Mouse (Mus musculus): ENCODE data around the gene Tmc5.

Gene Tmc5

DNA sequence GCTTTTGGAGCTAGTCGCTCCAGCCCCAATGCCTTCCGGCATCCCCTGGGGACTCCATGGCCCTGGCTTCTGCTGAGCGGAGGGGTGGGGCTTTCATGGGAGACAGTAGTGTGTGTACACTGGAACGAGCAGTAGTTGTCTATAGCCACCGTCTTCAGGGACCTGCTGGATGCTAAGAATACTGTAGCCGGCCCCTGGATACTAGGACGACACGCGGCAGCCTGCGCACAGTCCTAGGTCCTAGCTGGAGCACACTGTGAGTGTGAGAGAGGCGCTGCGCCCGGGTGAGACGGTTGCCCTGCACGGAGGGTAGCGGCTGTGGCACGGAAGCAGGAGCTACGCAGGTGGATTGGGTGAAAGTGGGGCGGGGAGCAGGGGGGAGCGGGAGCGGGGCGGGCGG is at the start of gene Tmc5:
Gene Tmc5, plus strand, starts transcription at position 97 of the 400 bp plus-strand sequence.
- TF ChIP-seq GATA4 (IDR thresholded peaks at IDR 0.05; ENCODE audit: insufficient replicate concordance, low read length) = no peak

DNA sequence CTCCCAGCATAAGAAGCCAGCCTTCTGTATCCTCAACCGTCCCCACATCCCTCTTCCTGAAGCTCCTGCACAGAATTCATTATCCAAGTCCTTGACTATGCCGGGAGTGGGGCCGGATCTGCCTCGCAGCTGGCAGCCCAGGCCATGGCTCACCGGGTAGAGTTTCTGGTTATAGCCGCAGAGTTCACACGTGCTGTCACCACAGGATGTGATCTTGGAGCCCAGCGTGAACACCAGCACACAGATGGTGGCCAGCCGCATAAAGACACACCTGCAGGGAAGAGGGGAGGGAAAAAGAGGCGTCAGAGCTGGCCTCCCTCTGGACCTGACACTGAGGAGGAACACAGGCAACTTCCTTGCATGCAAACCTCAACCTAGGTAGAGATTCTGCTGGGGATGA is 49.6 kb upstream of the Tmc5 start:
- no peak for TF ChIP-seq GATA4 (IDR thresholded peaks at IDR 0.05; ENCODE audit: insufficient replicate concordance, low read length)

DNA sequence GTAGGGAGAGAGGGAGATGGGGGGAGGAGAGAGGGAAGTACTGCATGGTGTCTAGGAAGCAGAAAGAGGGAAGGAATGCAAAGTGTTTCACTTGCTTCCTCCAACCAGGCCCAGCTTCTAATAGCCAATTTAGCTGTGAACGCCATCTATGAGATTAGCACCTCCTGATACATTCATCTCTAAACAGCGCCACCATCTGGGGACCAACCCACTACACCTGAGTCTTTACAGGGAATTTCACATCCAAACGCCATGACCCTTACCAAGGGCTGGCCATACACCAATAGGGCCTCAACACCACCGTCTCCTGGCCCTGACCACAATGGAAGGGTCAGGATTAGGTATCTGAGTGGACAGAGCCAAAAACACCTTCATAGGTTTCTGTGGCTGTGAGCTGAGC is 43.2 kb upstream of the Tmc5 start:
- TF ChIP-seq GATA4 (IDR thresholded peaks at IDR 0.05; ENCODE audit: insufficient replicate concordance, low read length) = no peak

DNA sequence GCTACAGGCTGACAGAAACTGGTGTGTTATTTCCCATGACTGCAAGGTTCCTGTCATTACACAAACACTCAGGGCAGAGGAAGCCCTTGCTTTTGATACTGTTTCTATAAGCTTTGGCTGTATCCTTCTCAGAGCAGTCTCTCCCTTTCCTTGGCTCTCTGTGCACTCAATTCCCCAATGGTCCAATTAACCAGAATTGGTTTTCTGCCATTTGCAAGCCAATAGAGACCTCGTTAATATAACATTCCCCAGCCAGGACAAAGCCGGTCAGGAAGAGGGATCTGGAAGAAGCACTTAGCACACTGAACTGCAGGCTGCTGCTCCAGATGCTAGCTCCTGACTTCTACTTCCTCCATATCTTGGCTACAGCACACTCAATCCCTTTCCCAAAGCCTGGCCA is 42.8 kb upstream of the Tmc5 start:
- TF ChIP-seq GATA4 (IDR thresholded peaks at IDR 0.05; ENCODE audit: insufficient replicate concordance, low read length) = no peak

- no peak for TF ChIP-seq GATA4 (IDR thresholded peaks at IDR 0.05; ENCODE audit: insufficient replicate concordance, low read length)
Measured at GRCm38 (mm10) chr7:118569121-118569543, 28.0 kb upstream of the Tmc5 start.

DNA sequence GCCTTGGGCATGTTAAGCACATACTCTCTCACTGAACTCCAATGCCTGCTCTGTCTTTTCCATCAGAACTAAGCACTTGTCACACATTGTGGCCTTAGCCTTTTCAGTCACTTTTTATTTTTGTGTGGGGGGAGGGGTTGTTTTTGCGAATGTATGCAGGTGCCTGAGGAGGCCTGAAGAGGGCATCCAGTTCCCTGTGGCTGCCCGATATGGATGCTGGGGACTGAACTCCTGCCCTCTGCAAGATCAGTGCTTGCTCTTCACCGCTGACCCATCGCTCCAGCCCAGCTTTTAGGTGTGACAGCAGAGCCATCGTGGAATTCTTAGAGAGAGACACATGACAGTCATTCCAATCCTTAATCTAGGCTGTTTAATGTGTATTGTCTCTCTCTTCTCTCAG is 25.7 kb upstream of the Tmc5 start:
- no peak for TF ChIP-seq GATA4 (IDR thresholded peaks at IDR 0.05; ENCODE audit: insufficient replicate concordance, low read length)

- TF ChIP-seq GATA4 (IDR thresholded peaks at IDR 0.05; ENCODE audit: insufficient replicate concordance, low read length) = peak; percentile 34; the same call in 1 of the 2 replicates
Measured at GRCm38 (mm10) chr7:118572039-118572438, 25.1 kb upstream of the Tmc5 start.

DNA sequence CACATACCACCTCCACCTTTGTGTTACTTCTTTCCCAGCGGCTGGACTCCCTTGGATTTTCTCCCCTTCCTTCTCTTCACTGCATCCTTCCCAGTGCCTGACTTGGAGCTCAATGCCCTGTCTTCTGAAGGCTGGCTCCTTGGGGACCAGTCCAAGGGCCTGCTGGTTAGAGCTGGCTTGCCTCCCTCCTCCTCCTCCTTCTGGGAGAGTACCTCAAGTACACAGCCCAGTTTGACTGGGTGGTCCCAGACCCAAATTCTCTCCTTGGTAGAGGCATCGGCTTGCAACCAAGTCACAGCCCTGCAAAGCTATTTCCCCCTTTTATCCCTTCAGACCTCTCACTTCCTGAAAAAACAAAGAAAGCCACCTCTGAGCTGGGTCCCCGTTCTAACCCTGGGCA is 18.8 kb upstream of the Tmc5 start:
- TF ChIP-seq GATA4 (IDR thresholded peaks at IDR 0.05; ENCODE audit: insufficient replicate concordance, low read length) = no peak

GRCm38 (mm10) chr7:118579938-118580337 is 17.2 kb upstream of the Tmc5 start:
- TF ChIP-seq GATA4 (IDR thresholded peaks at IDR 0.05; ENCODE audit: insufficient replicate concordance, low read length) = no peak

DNA sequence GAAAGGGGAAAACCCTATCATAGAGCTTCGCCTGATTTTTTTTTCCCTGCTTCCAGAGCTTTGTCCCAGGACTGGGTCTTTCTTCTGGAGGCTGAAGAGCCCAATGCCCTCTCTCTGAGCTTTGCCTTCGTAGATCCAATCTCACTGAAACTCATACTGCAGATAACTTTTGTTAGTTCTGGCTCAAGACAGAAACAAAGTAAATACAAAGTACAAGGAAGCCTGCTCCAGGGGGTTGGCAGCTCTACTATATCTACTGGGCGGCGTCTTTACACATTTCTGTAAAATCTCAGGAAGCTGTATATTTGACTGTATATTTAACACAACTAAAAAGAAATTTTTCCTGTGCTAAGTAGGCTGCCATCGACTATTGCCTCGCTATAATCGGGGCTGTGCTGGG is 13.3 kb upstream of the Tmc5 start:
- TF ChIP-seq GATA4 (IDR thresholded peaks at IDR 0.05; ENCODE audit: insufficient replicate concordance, low read length) = no peak

- no peak for TF ChIP-seq GATA4 (IDR thresholded peaks at IDR 0.05; ENCODE audit: insufficient replicate concordance, low read length)
Measured at GRCm38 (mm10) chr7:118584257-118584907, 12.7 kb upstream of the Tmc5 start, which contains the start of gene Tmc7. Gene Tmc7 (minus strand): TSS chr7:118584736.

GRCm38 (mm10) chr7:118584926-118585325 is 12.2 kb upstream of the Tmc5 start:
- TF ChIP-seq GATA4 (IDR thresholded peaks at IDR 0.05; ENCODE audit: insufficient replicate concordance, low read length) = no peak

- TF ChIP-seq GATA4 (IDR thresholded peaks at IDR 0.05; ENCODE audit: insufficient replicate concordance, low read length) = peak; percentile 11; the same call in 1 of the 2 replicates
Measured at GRCm38 (mm10) chr7:118585856-118586255, 11.2 kb upstream of the Tmc5 start.

- TF ChIP-seq GATA4 (IDR thresholded peaks at IDR 0.05; ENCODE audit: insufficient replicate concordance, low read length) = no peak
Measured at GRCm38 (mm10) chr7:118590726-118591305, 6.3 kb upstream of the Tmc5 start.

DNA sequence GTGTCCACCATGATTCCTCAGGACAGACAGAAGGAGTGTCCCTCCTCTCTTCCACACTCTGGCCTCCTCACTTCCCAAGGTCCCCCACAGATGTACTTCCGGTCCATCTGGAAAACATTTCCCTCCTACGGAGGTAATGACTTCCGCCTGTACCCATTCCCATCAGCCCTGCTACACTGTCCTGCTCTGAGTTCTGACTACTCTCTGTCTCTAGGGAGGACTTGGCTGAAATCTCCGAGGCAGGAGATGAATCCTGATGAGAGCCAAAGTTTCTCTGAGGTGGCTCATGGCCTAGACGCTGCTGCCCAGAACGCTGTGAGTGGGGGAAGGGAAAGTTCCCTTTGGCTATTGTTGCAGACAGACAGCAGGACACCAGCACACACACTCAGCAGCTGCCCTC is 5.0 kb upstream of the Tmc5 start:
- no peak for TF ChIP-seq GATA4 (IDR thresholded peaks at IDR 0.05; ENCODE audit: insufficient replicate concordance, low read length)

DNA sequence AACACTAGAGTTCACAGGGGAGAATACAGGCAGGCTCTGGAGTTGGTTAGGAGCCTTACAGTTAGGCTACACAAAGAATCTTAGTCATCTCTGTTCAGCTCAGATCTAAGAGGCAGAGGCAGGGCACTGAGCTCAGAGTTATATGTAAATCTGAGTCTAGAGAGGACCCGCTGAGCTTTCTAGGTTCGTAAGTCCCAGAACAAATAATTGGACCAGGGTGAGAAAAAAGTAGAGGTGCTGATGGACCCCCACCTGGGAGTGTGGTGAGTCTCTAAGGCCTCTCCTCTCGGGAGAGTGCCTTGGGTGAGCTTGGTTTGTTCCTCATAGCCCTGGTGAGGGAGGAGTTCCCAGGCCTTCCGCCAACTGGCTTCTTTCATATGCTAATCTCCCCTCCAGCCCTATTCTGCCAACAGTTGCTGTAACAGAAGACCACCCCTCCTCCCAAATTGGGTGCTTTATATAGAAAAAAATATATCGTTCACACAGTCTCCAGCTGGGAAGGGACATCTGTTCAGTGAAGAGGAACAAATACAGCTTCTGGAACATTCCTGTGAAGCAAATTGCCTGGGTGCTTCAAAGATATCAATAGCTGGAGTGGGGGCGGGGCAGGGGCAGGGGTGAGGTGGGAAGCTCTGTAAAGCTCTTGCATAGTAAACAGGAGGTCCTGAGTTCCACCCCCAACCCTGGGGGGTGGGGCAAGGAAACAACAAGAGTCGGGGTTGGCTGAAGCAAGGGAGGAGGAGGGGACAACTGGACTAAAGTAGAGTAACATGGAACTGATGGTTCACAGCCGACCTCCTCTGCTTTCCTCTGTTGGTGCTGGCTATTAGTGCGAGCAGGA is 3.3 kb upstream of the Tmc5 start:
- no peak for TF ChIP-seq GATA4 (IDR thresholded peaks at IDR 0.05; ENCODE audit: insufficient replicate concordance, low read length)

Data from liver, adult (tissue).